Mouse (Mus musculus) liver, adult 2 months (tissue): ENCODE measurements around the gene Slc5a2. TPM values are rescaled to one million over a fixed set of nuclear protein-coding genes. Genes with fewer than 3 reads are reported as not detected.

ENCODE experiments used
- DNase-seq: peaks from one replicate; pipeline ENCODE4 v3.0.0-alpha.2; 2011; ENCODE audit warnings: low read depth, low spot score; ENCODE audit errors: extremely low read depth
- H3K27ac ChIP-seq: fragments of 200-500 bp; replicated peaks from 2 replicates; pipeline ENCODE4 v1.5.1; 2012; ENCODE audit warnings: low read depth, mild to moderate bottlenecking, control low read depth, inconsistent platforms, low read length; ENCODE audit not compliant: insufficient read depth
- H3K27me3 ChIP-seq: fragments of 200-500 bp; 2 replicates; pipeline ENCODE4 v1.6.1; 2012; ENCODE audit warnings: mild to moderate bottlenecking, moderate library complexity, low read length, inconsistent platforms; ENCODE audit not compliant: control insufficient read depth, insufficient read depth
- H3K36me3 ChIP-seq: fragments of 200-500 bp; 2 replicates; pipeline ENCODE4 v1.6.1; 2012; ENCODE audit warnings: low read length, inconsistent platforms; ENCODE audit not compliant: control insufficient read depth, insufficient read depth
- H3K4me1 ChIP-seq: fragments of 200-500 bp; 2 replicates; pipeline ENCODE4 v1.6.1; 2011; ENCODE audit warnings: low read length; ENCODE audit not compliant: control insufficient read depth, insufficient read depth
- H3K4me3 ChIP-seq: fragments of 200-500 bp; 2 replicates; pipeline ENCODE4 v1.5.1; 2011; ENCODE audit warnings: low read depth, mild to moderate bottlenecking, control low read depth, low read length, moderate library complexity; ENCODE audit not compliant: insufficient read depth
- H3K79me2 ChIP-seq: fragments of 200-500 bp; 2 replicates; pipeline ENCODE4 v1.6.1; 2012; ENCODE audit warnings: inconsistent platforms, mild to moderate bottlenecking, low read length, moderate library complexity; ENCODE audit not compliant: control insufficient read depth, insufficient read depth
- H3K9ac ChIP-seq: fragments of 200-500 bp; 2 replicates; pipeline ENCODE4 v1.6.1; 2012; ENCODE audit warnings: low read depth, mild to moderate bottlenecking, control low read depth, inconsistent platforms, low read length
- CTCF ChIP-seq: fragments of 200-500 bp; IDR thresholded peaks from 2 replicates; pipeline ENCODE4 v1.5.1; 2011; ENCODE audit warnings: low read depth, low read length, control low read depth
- POLR2A ChIP-seq: fragments of 200-500 bp; IDR thresholded peaks from 2 replicates; pipeline ENCODE4 v1.6.1; 2011; ENCODE audit warnings: low read length, control low read depth; ENCODE audit not compliant: insufficient read depth; ENCODE audit errors: extremely low read depth
- WGBS: fragments of 180-500 bp; shearing (Covaris S2); methylation state at CpG from one replicate; pipeline ENCODE4 v1.1.7; 2018; 5-methylcytosine and 5-hydroxymethylcytosine counted together
- polyA plus RNA-seq: library from polyadenylated mRNA; depleted of rRNA; stranded (reverse); fragments of >200 nt; gene quantifications from 2 replicates; pipeline ENCODE4 v1.2.3, GENCODE M21; 2012; rRNA removed
- total RNA-seq: library from RNA; depleted of rRNA; stranded (reverse); fragments of >200 nt; gene quantifications from 2 replicates; pipeline ENCODE4 v1.2.3, GENCODE M21; 2014; rRNA removed

Gene Slc5a2
- total and polyA plus RNA-seq, 2 experiments: not detected

DNA sequence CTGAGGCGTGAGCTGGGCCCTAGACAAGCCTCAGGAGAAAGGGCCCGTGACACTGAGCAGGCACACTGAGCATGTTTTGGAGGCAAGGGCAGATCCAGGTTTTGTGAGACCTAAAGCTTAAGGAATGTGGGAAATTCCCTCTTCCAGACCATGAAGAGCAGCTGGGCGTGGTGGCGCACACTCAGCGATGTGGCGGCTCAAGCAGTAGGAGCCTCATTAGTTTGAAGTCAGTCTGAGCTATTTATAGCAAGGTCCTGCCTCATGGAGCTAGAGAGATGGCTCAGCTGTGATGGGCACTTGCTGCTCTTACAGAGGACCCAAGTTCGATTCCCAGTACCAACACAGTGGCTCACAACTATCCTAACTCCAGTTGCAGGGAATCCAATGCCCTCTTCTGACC is 53.7 kb downstream of the Slc5a2 start:
- H3K27ac ChIP-seq: no peak overlapping the region
- TF ChIP-seq POLR2A (no peak), CTCF (no peak)

DNA sequence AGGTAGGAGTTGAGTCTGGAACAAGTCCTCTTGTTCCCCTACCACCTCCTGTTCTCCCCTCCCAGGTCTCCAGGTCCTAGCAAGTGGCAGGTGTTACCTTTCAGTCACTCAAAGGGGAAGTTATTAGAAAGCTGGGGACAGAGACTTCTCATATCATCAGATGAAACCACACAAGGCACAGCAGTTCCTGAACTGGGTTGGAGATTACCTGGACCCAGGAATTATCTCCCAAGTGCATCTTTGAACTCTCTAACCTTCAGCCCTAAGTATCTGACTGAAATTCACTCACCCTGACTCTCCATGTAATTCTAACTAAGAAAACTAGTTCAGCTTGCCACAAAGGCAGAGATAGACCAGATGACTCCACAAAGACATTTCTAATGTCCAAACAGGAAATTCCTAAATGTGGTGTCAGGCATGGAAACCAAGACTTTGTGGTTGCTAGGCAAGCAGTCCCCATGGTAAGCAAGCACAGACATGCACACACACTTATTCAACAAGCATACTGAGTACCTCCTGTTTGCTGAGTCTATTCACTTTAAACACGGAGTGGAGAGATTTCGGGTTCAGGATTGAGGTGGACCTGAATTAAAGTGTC is 54.9 kb downstream of the Slc5a2 start:
- DNase-seq: no peak
- H3K4me3 ChIP-seq: no peak overlapping the region
- peak overlapping the region; percentile 13; the same call in 1 of the 2 replicates for H3K27ac ChIP-seq
- no peaks in the 10 kb centered on the region for H3K79me2 ChIP-seq
- no peaks in the 10 kb centered on the region for H3K4me1 ChIP-seq
- TF ChIP-seq POLR2A (no peak), CTCF (no peak)
- no peaks in the 10 kb centered on the region for H3K27me3 ChIP-seq
- 77% methylated on average over 2 of the region's 2 CpGs for WGBS
- H3K36me3 ChIP-seq: no peaks in the 10 kb centered on the region
- no peak overlapping the region for H3K9ac ChIP-seq

More for the DNA sequence above, 53.7 kb downstream of the Slc5a2 start:
- Histone ChIP-seq H3K9ac (no peak overlapping the region), H3K79me2 (no peaks in the 10 kb centered on the region), H3K36me3 (no peaks in the 10 kb centered on the region), H3K4me3 (no peak overlapping the region), H3K4me1 (no peaks in the 10 kb centered on the region), H3K27me3 (no peaks in the 10 kb centered on the region)
- 85% methylated on average over 7 of the region's 7 CpGs for WGBS
- DNase-seq: no peak

DNA sequence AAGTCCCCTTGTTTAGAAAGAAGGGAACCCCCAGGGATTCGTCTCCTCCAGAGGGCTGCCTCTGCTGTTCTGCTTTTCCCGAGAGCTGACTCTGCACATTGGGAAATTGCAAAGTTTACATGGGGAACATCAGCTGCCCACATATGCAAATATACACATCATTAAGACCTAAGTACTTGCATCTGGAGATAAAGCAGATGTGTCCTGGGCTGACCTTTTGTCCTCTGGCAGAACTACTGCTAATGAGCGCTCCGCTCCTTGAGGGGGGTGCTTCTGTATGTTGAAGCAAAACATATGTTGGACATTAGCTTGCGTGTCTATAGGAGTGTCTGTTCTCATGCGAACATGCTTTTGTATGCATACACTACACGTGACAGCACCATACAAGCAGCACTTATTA is 55.8 kb downstream of the Slc5a2 start:
- peak; percentile 32 for DNase-seq
- no peaks in the 10 kb centered on the region for H3K4me1 ChIP-seq
- H3K4me3 ChIP-seq: no peak overlapping the region
- H3K36me3 ChIP-seq: no peaks in the 10 kb centered on the region
- no peaks in the 10 kb centered on the region for H3K79me2 ChIP-seq
- 78% methylated on average over 7 of the region's 7 CpGs for WGBS
- no peak for TF ChIP-seq CTCF
- no peak for TF ChIP-seq POLR2A
- peak overlapping the region; percentile 13; the same call in 1 of the 2 replicates for H3K27ac ChIP-seq
- no peaks in the 10 kb centered on the region for H3K27me3 ChIP-seq
- no peak overlapping the region for H3K9ac ChIP-seq

Other genes with a start within 250 kb of the Slc5a2 start
- gene Itgam, start 203.0 kb upstream of the Slc5a2 start, total RNA-seq: 0.60 and 0.65 TPM in 2 replicates
- 0.29 and 0.83 TPM in 2 replicates for gene Itgam, start 203.0 kb upstream of the Slc5a2 start, polyA plus RNA-seq
- not detected in 2 replicates for gene Gm49368, start 203.0 kb upstream of the Slc5a2 start, total RNA-seq
- 0.09 TPM in 1 of 2 replicates, not detected in the other for gene Gm49368, start 203.0 kb upstream of the Slc5a2 start, polyA plus RNA-seq
- gene Itgax, start 136.1 kb upstream of the Slc5a2 start, total RNA-seq: 0.46 and 0.74 TPM in 2 replicates
- 0.16 and 0.56 TPM in 2 replicates for gene Itgax, start 136.1 kb upstream of the Slc5a2 start, polyA plus RNA-seq
- 0.09 TPM in 1 of 2 replicates, not detected in the other for gene Itgad, start 111.3 kb upstream of the Slc5a2 start, total RNA-seq
- 0.02 TPM in 1 of 2 replicates, not detected in the other for gene Itgad, start 111.3 kb upstream of the Slc5a2 start, polyA plus RNA-seq
- 0.28 TPM in 1 of 2 replicates, not detected in the other for gene Cox6a2, start 59.3 kb upstream of the Slc5a2 start, total RNA-seq
- gene Cox6a2, start 59.3 kb upstream of the Slc5a2 start, polyA plus RNA-seq: 0.18 and 0.45 TPM in 2 replicates
- 2.1 and 3.2 TPM in 2 replicates for gene Armc5, start 28.3 kb upstream of the Slc5a2 start, total RNA-seq
- gene Armc5, start 28.3 kb upstream of the Slc5a2 start, polyA plus RNA-seq: 11.3 and 12.7 TPM in 2 replicates
- gene 9130023H24Rik, start 27.6 kb upstream of the Slc5a2 start, total RNA-seq: 1.8 and 2.4 TPM in 2 replicates
- 0.91 and 1.4 TPM in 2 replicates for gene 9130023H24Rik, start 27.6 kb upstream of the Slc5a2 start, polyA plus RNA-seq
- gene Tgfb1i1, start 18.8 kb upstream of the Slc5a2 start, total RNA-seq: 0.65 and 1.1 TPM in 2 replicates
- gene Tgfb1i1, start 18.8 kb upstream of the Slc5a2 start, polyA plus RNA-seq: 1.6 and 2.0 TPM in 2 replicates
- gene BC017158, start 32.5 kb downstream of the Slc5a2 start, total RNA-seq: 15.2 and 19.2 TPM in 2 replicates
- gene BC017158, start 32.5 kb downstream of the Slc5a2 start, polyA plus RNA-seq: 19.3 and 25.2 TPM in 2 replicates
- 2.6 and 3.4 TPM in 2 replicates for gene Rgs10, start 153.1 kb downstream of the Slc5a2 start, total RNA-seq
- 0.81 and 1.5 TPM in 2 replicates for gene Rgs10, start 153.1 kb downstream of the Slc5a2 start, polyA plus RNA-seq
- gene Tial1, start 196.1 kb downstream of the Slc5a2 start, total RNA-seq: 31.7 and 32.1 TPM in 2 replicates
- 14.2 and 18.7 TPM in 2 replicates for gene Tial1, start 196.1 kb downstream of the Slc5a2 start, polyA plus RNA-seq